Mouse (Mus musculus): ENCODE results near the gene Pspn.

Pspn gene

DNA sequence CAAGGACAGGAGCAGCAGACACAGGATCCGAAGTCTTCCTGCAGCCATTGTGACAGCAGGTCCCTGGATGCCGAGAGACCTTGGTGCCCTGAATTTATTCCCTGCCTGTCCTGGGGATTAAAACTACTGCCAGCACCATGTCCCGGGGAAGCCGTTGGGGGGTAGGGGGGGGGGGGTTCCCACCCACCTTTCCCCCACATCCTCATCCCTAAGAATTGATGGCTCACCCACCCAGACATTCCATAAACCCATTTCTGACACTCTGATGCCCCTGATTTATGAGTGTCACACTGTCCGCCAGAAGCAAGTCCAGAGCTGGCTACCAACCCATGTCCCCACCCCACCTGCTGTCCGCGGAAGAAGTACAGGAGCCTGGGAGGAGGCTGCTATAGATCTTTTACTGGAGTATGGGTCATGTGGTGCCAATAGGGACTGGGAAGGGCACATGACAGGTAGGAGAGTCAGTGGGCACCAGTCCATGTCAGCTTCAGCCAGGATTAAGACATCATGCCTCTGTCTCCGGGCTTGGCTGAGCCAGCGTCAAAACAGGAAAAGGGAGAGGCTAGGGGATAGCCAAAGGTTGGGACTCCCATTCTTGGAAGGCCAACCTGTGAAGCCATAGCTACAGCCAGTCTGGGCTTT is at the start of gene Pspn:
Gene Pspn (minus strand): TSS at position 51 of the 642 bp plus-strand sequence.
- DNase-seq (ENCODE audit: low spot score in 2 of 2) = no peak

DNA sequence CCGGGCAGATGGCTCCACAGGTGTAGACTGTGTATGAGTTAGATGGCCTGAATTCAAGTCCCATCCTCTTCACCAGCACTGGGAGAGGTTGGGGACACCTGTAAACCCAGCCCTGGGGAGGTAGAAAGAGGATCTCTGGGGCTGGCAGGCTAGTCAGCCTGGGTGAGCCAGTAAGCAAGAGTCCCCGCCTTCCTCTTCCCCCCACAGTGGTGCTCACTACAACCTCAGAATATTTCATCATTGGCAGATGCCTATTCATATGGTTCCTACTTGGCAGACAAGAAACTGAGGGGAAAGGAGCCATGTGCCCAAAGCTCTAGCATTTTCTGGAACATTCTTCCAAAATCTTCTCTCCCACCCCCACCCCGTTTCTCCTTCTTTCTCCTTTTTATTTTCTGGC is 49.0 kb upstream of the Pspn start:
- no peak for DNase-seq (ENCODE audit: low spot score in 2 of 2)

DNA sequence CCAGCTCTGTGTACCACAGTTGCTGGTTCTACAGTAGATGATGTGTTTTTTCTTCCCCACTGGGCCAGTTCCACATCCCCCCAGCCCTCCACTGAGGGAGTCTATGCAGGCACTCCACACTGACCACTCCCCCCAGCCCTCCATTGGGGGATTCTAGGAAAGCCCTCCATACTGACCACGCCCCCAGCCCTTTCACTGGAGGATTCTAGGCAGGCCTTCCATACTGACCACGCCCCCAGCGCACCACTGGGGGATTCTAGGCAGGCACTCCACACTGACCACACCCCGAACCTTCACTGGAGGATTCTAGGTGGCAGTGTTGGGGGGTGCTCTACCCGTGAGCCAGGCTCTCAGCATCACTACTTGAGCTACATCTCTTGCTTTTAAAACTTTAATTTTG is 47.6 kb upstream of the Pspn start:
- DNase-seq (ENCODE audit: low spot score in 2 of 2) = no peak

DNA sequence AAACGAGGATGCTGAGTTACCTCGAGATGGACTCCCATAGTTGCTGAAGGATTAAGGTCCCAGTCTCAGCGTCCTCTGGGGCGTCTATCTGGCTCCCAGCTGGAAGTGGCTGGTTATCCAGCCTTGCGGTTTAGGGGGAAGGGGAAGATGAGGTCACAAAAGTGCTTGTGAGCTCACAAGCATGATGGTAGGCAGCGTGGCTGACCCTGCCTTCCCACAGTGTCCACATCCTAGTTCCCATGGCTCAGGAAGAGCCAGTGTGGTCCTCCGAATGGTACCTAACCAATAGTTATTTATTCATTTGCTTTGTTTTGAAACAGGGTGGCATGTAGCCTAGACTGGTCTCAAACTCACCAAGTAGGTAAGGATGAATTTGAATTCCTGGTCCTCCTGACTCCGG is 41.7 kb upstream of the Pspn start, which contains the start of gene Slc25a41:
Gene Slc25a41 (minus strand): TSS at position 101 of the 400 bp plus-strand sequence.
- DNase-seq (ENCODE audit: low spot score in 2 of 2) = no peak

DNA sequence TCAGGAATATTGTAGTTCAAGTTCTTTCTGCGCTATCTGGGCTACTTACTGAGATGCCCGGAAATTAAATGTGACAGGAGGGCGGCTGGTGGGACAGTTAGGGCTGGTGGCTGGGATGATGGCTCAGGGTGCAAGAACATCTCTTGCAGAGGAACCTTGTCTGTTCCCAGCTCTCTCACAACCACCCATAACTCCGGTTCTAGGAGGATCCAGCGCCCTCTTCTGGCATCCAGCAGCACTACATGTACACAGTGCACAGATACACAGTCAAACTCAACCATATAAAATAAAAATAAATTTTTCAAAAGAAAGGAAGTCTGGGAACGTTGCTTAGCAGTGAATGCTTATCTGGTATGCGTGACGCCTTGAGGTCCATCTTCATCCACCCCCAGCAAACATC is 39.2 kb upstream of the Pspn start:
- DNase-seq (ENCODE audit: low spot score in 2 of 2) = no peak

DNA sequence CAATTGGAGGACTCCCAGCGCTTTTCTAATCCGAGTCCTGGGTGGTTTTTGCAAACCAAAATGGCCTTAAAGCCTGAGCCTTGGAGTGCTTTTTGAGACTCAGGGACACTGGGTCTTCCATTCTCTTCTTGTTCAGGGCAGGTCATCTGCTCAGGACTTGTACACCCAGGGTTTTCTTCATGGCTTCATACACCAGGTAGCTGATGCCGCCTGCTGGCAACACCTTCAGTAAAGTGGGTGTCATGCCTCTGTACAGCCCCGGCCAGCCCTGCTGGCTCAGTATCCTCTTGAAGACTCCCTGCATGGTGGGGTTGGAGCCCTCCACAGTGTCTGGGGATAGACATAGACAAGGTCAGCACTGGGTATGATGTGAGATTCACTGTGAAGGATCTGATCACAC is 33.0 kb upstream of the Pspn start:
- DNase-seq (ENCODE audit: low spot score in 2 of 2) = no peak

DNA sequence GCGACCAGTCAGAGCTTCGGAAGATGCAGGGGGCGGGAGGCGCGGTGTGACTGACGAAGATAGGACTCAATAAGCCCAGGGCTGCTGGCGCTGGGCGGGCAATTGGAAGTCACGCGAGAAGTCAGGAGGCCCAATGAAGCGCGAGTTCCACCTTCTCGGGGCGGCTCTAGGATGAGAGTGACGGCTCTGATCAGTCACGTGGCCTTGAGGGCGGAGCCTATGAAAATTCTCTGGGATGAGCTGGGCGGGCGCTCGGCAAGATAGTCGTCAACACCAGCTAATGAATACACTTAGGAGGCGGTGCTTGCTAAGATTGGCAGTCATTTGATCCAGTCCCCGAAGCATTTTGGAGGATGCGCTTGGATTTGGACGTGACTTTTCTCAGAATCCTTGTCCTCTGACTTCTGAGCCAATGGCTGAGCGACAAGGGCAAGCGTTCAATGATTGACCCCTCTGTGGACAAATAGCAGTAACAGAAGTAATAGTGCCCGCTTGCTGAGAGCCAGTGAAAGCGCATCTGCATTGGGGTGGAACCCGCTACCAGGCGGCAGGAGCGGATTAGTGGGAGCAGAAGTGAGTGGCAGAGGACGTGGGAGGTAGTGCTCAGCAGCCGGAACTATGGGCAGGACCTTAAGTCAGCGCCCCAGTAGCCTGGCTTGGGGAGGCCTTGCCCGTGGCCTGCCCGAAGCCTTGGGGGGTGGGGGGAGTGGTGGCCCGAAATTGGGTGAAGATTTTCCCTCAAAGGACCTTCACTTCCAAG is 32.0 kb upstream of the Pspn start:
- DNase-seq (ENCODE audit: low spot score in 2 of 2) = peak; percentile 100

DNA sequence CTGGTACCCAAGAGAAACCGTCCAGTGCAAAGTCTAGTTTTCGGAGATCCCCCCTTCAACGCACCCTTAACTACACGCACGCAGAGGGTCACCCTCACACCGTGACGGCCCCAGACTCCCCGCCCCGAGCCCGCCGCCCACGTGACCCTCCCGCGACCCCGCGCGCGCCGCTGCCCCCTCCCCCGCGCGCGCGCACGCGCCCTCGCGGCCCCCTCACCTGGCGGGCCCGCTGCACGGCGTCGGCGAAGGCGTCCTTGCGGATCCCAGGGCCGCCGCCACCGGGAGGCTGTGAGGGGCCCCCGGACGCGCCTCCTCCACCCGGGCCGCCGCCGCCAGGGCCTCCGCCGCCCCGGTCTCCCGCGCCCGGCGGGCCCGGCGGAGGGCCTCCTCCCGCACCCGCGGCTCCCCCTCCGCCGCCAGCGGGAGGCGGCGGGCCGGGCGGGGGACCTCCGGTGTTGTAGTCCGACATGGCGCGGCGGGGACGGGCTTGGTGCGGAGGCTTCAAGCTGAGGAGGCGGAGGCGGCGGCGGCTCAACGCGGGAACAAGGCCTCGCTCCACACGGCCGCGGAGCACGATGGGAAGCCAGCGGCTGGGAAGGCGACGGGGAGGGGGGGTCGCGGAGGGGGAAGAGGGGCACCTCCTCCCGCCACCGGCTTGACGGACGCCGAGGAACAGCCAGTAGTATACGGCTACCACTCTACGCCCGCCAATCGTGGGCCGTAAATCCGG is 31.3 kb upstream of the Pspn start, which contains the start of gene Khsrp:
Gene Khsrp (minus strand): TSS at position 592 of the 730 bp plus-strand sequence.
- DNase-seq (ENCODE audit: low spot score in 2 of 2) = peak in 1 of 2 experiments; percentile 38

DNA sequence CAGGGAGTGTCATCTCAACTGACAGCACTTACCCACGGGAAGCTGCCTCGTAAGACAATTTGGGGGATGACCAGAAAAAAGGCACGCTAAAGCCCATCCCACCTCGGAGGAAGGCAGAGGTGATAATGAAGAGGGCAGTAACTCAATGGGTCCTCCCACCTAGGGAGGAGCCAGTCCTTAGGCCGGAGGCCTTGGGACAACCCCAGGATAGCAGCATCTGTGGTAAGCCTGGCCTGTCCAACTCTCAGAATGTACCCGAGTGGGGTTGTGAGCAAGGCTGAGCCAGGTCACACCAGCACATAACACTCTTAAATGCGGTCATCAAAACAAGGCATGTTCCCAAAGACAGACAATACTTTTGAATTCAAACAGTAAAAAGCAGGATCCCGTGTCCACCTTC is 29.9 kb upstream of the Pspn start:
- no peak for DNase-seq (ENCODE audit: low spot score in 2 of 2)

DNA sequence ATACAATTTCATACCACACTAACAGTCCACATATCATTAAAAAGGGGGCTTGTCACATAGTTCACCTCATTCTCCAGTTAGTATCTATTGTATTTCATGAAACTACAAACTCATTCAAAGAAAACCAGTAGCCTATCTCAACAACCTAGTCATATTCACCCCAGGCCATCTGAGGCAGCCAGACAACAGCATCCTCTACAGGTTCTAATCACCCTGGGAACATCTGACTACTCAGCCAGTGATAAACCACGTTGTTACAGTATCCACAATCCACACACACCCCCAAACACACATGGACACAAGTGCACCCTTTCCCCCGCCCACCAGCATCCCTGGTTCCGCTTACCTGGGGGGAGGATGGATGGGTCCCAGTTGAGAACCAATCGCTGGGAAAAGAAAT is 27.7 kb upstream of the Pspn start:
- no peak for DNase-seq (ENCODE audit: low spot score in 2 of 2)

DNA sequence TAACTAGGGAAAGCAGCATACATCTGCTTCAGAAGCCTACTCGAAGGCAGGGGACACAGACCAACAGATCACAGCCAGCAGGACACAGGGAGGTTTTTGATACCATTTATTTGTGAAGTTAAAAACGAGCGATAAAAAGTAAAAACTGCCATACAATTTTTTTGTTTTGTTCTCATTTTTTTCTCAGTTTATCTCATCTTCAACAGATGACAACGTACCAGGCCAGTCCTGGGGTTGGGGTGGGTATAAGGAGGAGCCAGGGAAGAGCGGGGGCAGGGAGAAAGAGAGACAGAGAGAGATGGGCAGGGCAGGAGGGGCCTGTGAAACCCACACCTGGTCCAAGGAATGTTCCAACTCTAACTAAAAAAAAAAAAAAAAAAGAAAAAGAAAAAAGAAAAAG is 21.1 kb upstream of the Pspn start:
- DNase-seq (ENCODE audit: low spot score in 2 of 2) = no peak

DNA sequence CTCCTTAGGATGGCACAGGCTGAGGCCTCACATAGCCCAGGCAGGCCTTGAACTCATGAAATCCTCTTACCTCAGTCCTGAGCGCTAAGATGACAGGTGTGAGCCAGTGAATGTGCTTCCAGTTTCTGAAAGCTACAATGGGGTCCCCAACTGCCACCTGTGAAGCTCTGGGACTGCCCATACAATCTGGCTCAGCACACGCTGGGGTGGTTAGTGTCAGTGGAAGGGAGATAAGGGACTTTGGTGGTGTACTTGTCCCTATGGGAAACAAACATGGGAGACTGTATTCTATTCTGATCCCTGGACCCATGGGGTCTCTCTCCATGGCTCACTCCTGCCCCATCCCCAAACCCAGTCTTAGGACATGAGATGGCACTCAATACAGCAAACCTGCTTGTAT is 19.9 kb upstream of the Pspn start:
- DNase-seq (ENCODE audit: low spot score in 2 of 2) = no peak

DNA sequence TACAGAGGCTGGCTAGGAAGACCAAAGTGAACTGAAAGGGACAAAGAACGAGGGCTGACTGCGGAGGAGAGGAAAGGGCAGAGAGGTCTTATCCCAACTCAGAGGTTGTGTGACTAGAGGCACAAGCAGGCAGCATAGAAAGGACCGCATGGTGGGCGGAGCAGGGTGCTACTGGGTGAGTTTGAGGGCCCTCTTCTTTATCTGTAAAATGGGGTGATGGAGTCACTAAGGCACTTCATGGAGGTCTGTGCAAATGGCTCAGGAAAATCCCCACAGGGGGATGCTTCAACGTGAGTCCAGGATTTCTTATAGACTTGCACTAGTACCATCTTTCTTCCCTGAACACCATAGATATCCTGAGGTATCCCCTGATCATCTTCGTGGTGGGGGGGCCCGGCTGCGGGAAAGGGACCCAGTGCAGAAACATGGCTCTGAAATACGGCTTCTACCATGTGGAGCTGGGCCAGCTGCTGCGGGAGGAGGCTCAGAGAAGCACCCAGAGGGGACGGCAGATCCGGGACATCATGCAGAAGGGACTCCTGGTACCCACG is 12.5 kb upstream of the Pspn start:
- DNase-seq (ENCODE audit: low spot score in 2 of 2) = no peak

DNA sequence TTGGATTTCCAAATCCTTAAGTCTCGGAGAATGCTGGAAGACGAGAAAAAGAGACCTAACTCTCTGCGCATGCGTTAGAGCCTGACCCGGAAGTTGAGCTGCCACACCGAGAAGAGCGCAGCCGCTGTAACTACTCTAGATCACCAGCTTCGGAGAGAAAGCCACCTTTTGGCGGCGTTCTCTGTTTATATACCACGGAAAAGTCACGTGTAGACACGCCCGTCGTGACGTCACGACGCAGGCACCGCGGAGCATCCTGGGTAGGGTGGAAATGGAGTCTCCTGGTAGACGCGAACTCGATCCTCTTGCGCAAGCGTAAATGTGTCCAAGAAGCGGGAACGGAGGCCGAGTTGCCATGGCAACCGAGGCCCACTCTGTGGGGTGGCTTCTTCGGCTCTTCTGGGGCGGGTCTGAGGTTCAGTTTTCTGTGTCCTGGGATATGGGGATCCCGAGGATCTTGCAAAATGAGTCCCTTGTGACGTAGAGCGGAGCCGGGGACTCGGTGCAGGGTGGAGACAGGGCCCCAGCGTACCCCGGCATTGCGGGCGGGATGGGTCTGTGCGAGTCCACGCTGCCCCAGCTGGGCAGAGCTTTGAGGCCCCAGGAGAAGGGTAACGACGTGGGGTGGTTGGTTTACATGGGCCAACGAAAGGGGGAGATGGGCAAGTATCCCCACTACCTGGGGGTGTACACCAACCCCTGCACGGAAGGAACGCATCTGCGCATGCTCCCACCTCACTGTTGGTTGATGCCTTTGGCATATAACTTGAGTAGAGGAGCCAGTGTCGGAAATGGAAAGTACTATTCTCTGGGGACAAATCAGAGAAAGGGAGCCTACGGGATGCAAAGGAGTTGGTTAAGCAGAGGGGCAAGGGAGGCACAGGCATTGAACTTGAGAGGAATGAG is 11.7 kb upstream of the Pspn start, which contains the start of the genes Gtf2f1 and Gm17949:
Gene Gtf2f1 (minus strand): TSS at position 53 of the 906 bp plus-strand sequence.
Gene Gm17949 (plus strand): TSS at position 234 of the 906 bp plus-strand sequence.
- DNase-seq (ENCODE audit: low spot score in 2 of 2) = peak; percentile 91 to 93

DNA sequence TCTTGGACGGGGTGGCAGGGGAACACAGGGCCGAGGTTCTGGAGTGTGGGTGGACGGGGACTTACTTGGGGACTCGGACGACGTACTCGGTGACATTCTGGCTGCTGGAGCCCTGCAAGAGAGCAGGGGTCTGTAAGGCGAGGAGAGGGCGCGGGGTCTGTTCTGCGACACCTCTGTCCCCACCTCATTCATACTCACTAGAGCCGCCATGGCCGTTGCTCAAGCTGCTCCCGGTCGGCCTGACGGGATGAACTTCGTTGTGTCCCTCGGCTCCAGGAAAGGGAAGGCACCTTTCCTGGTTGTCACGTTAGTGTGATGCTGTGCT is 11.1 kb upstream of the Pspn start:
- no peak for DNase-seq (ENCODE audit: low spot score in 2 of 2)

DNA sequence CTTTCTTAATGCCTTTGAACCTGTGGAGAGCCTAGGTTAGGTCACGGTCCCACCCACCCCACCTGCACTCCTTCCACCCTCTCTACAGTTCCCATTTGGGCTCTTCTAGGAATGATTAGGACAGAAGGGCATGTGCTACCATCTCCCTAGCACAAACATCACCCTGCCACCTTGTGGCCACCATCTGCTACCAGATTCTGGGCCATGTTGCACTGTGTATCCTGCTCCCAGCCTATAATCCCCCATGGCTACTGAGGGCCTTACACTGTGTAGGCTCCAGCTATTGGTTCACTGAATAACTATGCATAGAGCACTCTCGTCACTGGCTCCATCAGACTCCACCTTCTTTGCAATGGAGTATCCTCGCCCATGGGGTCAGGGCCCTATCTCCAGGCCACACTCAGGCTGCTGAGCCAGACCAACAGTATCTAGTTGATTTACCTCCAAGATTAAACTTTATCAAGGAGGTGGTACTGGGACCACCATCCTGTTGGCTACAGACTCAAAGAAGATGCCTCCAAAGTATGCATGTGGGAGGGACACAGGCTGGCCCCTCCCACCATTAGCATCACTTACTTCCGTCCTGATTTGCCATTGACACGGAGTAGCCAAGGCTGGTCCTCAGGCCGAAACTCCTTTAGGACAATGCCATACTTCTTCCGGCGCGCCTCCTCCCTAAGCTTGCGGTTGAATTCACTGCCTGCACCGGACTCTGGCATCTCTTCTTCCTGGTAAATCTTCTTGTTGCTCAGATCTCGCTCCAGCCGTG is 7.5 kb upstream of the Pspn start:
- no peak for DNase-seq (ENCODE audit: low spot score in 2 of 2)

DNA sequence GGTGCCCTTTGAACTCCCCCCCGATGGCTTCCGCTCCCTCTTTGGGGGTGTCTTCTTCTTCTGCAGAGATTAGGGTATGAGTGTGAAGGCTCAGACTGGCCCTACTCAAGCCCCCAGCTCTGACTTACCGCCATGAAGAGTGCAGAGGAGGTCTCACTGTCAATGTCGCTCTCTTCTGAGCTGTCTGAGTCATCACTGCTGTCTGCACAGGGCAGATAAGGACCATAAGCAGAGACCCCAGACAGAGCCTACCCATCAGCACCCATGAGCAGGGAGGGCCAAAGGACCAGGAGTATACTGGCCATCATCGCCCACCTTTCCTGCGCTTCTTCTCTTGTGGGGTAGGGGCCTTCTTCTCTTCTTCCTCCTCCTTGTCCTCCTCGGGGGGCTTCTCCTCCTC is 4.2 kb upstream of the Pspn start:
- no peak for DNase-seq (ENCODE audit: low spot score in 2 of 2)

DNA sequence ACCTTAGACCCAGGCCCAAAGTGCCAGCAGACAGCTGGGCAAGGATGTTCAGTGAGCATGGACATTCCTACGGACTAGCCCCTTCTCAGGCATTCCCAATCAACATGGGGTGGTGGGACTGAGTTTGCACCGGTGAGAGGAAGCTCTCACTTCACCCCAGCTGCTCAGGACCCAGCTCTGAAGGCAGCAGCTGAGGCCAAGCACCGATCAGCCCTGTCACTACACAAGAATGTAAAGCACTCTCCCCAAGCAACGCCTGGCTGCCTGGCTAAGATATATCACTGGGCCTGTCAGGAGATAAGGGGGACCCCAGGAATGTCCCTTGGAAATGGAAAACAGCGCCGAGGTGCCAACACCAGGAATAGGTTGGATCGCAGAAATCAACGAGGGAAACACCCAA is 1.4 kb upstream of the Pspn start:
- no peak for DNase-seq (ENCODE audit: low spot score in 2 of 2)

DNA sequence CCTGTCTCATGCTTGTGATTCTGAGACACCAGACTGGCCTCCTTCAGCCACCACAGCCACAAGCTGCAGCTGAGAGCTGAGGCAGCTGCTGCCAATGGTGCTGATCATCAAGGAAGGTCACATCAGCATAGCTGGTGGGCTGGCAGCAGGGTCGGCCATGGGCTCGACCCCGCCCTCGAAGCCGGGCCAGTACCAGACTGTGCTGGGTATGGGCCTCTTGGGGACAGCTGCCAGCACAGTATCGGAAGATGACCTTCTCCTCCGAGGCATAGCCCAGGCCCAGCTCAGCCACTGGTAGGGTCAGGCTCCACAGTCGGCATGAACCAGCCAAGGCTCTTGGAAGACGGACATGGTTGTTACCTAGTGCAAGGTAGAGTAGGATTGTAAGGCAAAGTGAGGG is 404 bp downstream of the Pspn start:
- DNase-seq (ENCODE audit: low spot score in 2 of 2) = no peak

DNA sequence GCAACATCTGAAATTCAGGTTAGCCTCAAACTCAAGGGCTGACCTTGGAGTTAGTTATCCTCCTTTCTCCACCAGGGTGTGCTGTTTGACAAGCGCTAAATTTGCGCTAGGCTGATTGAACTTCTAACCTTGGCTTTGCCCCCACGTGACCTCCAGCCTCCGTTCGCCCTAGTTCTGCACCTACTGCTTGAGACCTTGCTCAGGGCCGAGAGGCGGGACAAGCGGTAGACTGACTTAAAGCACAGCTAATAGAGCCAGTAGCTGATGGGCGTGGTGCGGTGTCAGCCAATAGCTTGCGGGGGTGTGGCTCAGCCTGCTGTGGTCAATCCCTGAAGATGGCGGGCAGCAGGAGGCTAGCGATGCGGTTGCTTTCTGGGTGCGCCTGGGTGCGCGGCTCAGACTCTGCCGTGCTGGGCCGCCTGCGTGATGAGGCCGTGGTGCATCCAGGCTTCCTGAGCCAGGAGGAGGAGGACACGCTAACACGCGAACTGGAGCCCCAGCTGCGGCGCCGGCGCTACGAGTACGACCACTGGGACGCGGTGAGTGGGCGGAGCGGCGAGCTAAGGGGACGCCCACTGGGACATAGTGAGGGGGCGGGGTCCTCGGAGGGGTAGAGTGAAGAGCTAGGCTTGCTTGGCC is 2.7 kb downstream of the Pspn start, which contains the start of gene Alkbh7:
Gene Alkbh7 (plus strand): TSS at position 311 of the 639 bp plus-strand sequence.
- DNase-seq (ENCODE audit: low spot score in 2 of 2) = peak; percentile 98 to 99
